Mouse (Mus musculus) urinary bladder, postnatal 25 days (tissue): Measurements from ENCODE around the gene Rtl5.

Experiments used
- DNase-seq: peaks from one replicate; pipeline ENCODE4 v3.0.0; 2022; ENCODE audit warnings: low spot score

Rtl5 gene

GRCm38 (mm10) chrX:102066134-102066533 is 5.0 kb downstream of the Rtl5 start:
- peak; percentile 59 for DNase-seq

- no peak for DNase-seq
These were observed 5.8 kb downstream of the Rtl5 start for GRCm38 (mm10) chrX:102065213-102065775.

GRCm38 (mm10) chrX:102064062-102064461 is 7.0 kb downstream of the Rtl5 start:
- no peak for DNase-seq

GRCm38 (mm10) chrX:102060891-102061290 is 10.2 kb downstream of the Rtl5 start:
- DNase-seq, result no peak

- no peak for DNase-seq
These were observed 10.9 kb downstream of the Rtl5 start for GRCm38 (mm10) chrX:102060243-102060642.

- DNase-seq, result no peak
These were observed 11.7 kb downstream of the Rtl5 start for GRCm38 (mm10) chrX:102059437-102059836.

GRCm38 (mm10) chrX:102054009-102054408 is 17.1 kb downstream of the Rtl5 start:
- DNase-seq, result no peak

GRCm38 (mm10) chrX:102053371-102053770 is 17.7 kb downstream of the Rtl5 start:
- DNase-seq, result no peak

- no peak for DNase-seq
These were observed 19.9 kb downstream of the Rtl5 start for GRCm38 (mm10) chrX:102051225-102051624.

- DNase-seq, result no peak
These were observed 20.6 kb downstream of the Rtl5 start for GRCm38 (mm10) chrX:102050552-102050951.

- DNase-seq, result no peak
These were observed 28.7 kb downstream of the Rtl5 start for GRCm38 (mm10) chrX:102042386-102042785.

- DNase-seq, result no peak
These were observed 29.5 kb downstream of the Rtl5 start for GRCm38 (mm10) chrX:102041562-102041961.

GRCm38 (mm10) chrX:102037506-102037905 is 33.6 kb downstream of the Rtl5 start:
- peak; percentile 7 for DNase-seq

GRCm38 (mm10) chrX:102036866-102037361 is 34.2 kb downstream of the Rtl5 start:
- DNase-seq, result no peak

GRCm38 (mm10) chrX:102035671-102036070 is 35.4 kb downstream of the Rtl5 start:
- no peak for DNase-seq

GRCm38 (mm10) chrX:102033566-102033965 is 37.5 kb downstream of the Rtl5 start:
- DNase-seq, result no peak

GRCm38 (mm10) chrX:102032431-102032830 is 38.7 kb downstream of the Rtl5 start:
- DNase-seq, result no peak

GRCm38 (mm10) chrX:102031851-102032250 is 39.3 kb downstream of the Rtl5 start:
- no peak for DNase-seq

- DNase-seq, result no peak
These were observed 46.1 kb downstream of the Rtl5 start for GRCm38 (mm10) chrX:102024976-102025375.

GRCm38 (mm10) chrX:102019471-102020240 is 51.4 kb downstream of the Rtl5 start:
- DNase-seq, result no peak

GRCm38 (mm10) chrX:102018890-102019289 is 52.2 kb downstream of the Rtl5 start:
- no peak for DNase-seq

- DNase-seq, result no peak
These were observed 53.7 kb downstream of the Rtl5 start for GRCm38 (mm10) chrX:102017213-102017923.
